Mouse (Mus musculus) cerebellum, adult 2 months (tissue): Measurements from ENCODE around the gene Mfap1a.

ENCODE experiments used
- CTCF ChIP-seq: fragments of 200-500 bp; IDR thresholded peaks from 2 replicates; pipeline ENCODE4 v1.5.1; 2011; ENCODE audit warnings: low read depth, mild to moderate bottlenecking, control low read depth, low read length, moderate library complexity, borderline replicate concordance; ENCODE audit not compliant: insufficient read depth
- POLR2A ChIP-seq: fragments of 200-500 bp; IDR thresholded peaks from 2 replicates; pipeline ENCODE4 v1.6.1; 2011; ENCODE audit warnings: low read length, control low read depth, borderline replicate concordance; ENCODE audit not compliant: insufficient read depth

DNA sequence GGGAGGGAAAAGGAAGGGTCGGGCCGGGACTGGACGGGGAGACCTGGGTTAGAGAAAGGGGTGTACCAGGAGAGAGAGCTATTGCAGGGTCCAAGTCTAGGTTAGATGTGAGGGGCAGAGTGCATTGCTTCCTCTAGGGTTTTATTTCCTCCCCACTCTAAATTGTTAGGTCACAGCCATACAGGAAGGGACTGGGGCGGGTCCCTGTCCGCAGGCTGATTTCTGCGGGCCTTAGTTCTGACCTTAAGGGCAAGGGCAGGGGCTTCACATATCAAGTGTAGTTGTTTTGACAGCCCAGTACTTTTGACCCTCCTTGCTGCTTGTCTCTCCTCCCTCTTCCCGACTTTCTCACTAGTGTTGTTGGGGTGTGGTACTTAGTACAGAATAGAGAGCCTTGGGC, 56.4 kb downstream of the Mfap1a start:
- TF ChIP-seq CTCF (no peak), POLR2A (no peak)
